Mouse (Mus musculus) lung, embryonic 16.5 days (tissue): ENCODE measurements around the gene Usp40. TPM values are rescaled to one million over a fixed set of nuclear protein-coding genes. Genes with fewer than 3 reads are reported as not detected.

ENCODE experiments used
- ATAC-seq: fragments of 200-750 bp; cut with Nextera tagmentation; 2 replicates; pipeline ENCODE4 v1.8.0; 2017; ENCODE audit warnings: low read depth, mild to moderate bottlenecking, moderate library complexity
- H3K27ac ChIP-seq: fragments of 300-500 bp; sonication (generic); 2 replicates; pipeline ENCODE4 v1.5.1; 2014; ENCODE audit warnings: mild to moderate bottlenecking, control low read depth, low read length
- H3K27me3 ChIP-seq: fragments of 300-500 bp; sonication (generic); 2 replicates; pipeline ENCODE4 v1.6.1; 2014; ENCODE audit warnings: low read depth, low read length, mixed read lengths; ENCODE audit not compliant: control insufficient read depth, insufficient read depth
- H3K36me3 ChIP-seq: fragments of 300-500 bp; sonication (generic); 2 replicates; pipeline ENCODE4 v1.6.1; 2014; ENCODE audit warnings: low read length; ENCODE audit not compliant: control insufficient read depth, insufficient read depth
- H3K4me1 ChIP-seq: fragments of 300-500 bp; sonication (generic); replicated peaks from 2 replicates; pipeline ENCODE4 v1.6.1; 2014; ENCODE audit warnings: low read length, mixed read lengths; ENCODE audit not compliant: control insufficient read depth, insufficient read depth
- H3K4me2 ChIP-seq: fragments of 300-500 bp; sonication (generic); 2 replicates; pipeline ENCODE4 v1.6.1; 2014; ENCODE audit warnings: low read depth, low read length, control low read depth
- H3K4me3 ChIP-seq: fragments of 300-500 bp; sonication (generic); 2 replicates; pipeline ENCODE4 v1.5.1; 2014; ENCODE audit warnings: mild to moderate bottlenecking, low read length, control low read depth
- H3K9ac ChIP-seq: fragments of 300-500 bp; sonication (generic); 2 replicates; pipeline ENCODE4 v1.6.1; 2014; ENCODE audit warnings: low read length, control low read depth
- H3K9me3 ChIP-seq: fragments of 300-500 bp; sonication (generic); 2 replicates; pipeline ENCODE4 v1.6.1; 2016; ENCODE audit warnings: low read length; ENCODE audit not compliant: control insufficient read depth
- WGBS: fragments of 180-500 bp; shearing (Covaris S2); extraction: QIAGEN DNeasy Blood & Tissue Kit; methylation state at CpG from one replicate; pipeline ENCODE4 v1.1.7; 2014; 5-methylcytosine and 5-hydroxymethylcytosine counted together
- polyA plus RNA-seq: library from polyadenylated mRNA; unstranded; fragments of >200 nt; fragmentation: Nextera tagmentation; extraction: Ambion mirVana; gene quantifications from 2 replicates; pipeline ENCODE4 v1.2.1, GENCODE M21; 2015

Usp40 gene
- polyA plus RNA-seq, 1 experiment from 2014 or later: 35.4 TPM

- Histone ChIP-seq H3K4me3 (no peak overlapping the region), H3K9ac (no peak overlapping the region), H3K9me3 (no peaks in the 10 kb centered on the region), H3K27me3 (no peaks in the 10 kb centered on the region), H3K27ac (no peak overlapping the region), H3K4me2 (no peak overlapping the region), H3K4me1 (no peaks in the 10 kb centered on the region), H3K36me3 (peaks cover 26% of the 10 kb centered on the region)
- 80% methylated on average over 9 of the region's 9 CpGs for WGBS
- no peak for ATAC-seq
Observed at GRCm38 (mm10) chr1:87935095-87935494, 73.3 kb downstream of the Usp40 start.

GRCm38 (mm10) chr1:87933051-87933450, 75.3 kb downstream of the Usp40 start:
- Histone ChIP-seq H3K9me3 (no peaks in the 10 kb centered on the region), H3K4me2 (no peak overlapping the region), H3K4me3 (no peak overlapping the region), H3K36me3 (peaks cover 21% of the 10 kb centered on the region), H3K27me3 (no peaks in the 10 kb centered on the region), H3K27ac (no peak overlapping the region), H3K4me1 (no peaks in the 10 kb centered on the region), H3K9ac (no peak overlapping the region)
- WGBS: 72% methylated on average over 5 of the region's 5 CpGs
- ATAC-seq: no peak

- H3K27me3 ChIP-seq: no peaks in the 10 kb centered on the region
- H3K27ac ChIP-seq: no peak overlapping the region
- H3K4me2 ChIP-seq: no peak overlapping the region
- H3K9ac ChIP-seq: no peak overlapping the region
- ATAC-seq: no peak
- WGBS: 66% methylated on average over 5 of the region's 5 CpGs
- no peak overlapping the region for H3K4me3 ChIP-seq
- no peaks in the 10 kb centered on the region for H3K4me1 ChIP-seq
- peaks cover 28% of the 10 kb centered on the region for H3K36me3 ChIP-seq
- no peaks in the 10 kb centered on the region for H3K9me3 ChIP-seq
Observed at GRCm38 (mm10) chr1:87929730-87930129, 78.6 kb downstream of the Usp40 start.

GRCm38 (mm10) chr1:87924888-87925287, 83.5 kb downstream of the Usp40 start:
- H3K36me3 ChIP-seq: peaks cover 26% of the 10 kb centered on the region
- ATAC-seq: no peak
- WGBS: 86% methylated on average over 4 of the region's 4 CpGs

GRCm38 (mm10) chr1:87922666-87923065, 85.7 kb downstream of the Usp40 start:
- Histone ChIP-seq H3K4me2 (no peak overlapping the region), H3K9ac (no peak overlapping the region), H3K36me3 (peaks cover 26% of the 10 kb centered on the region), H3K4me1 (no peaks in the 10 kb centered on the region), H3K4me3 (no peak overlapping the region), H3K27me3 (no peaks in the 10 kb centered on the region), H3K27ac (no peak overlapping the region), H3K9me3 (no peaks in the 10 kb centered on the region)
- peak; percentile 59; the same call in 1 of the 2 replicates for ATAC-seq
- 45% methylated on average over 1 of the region's 1 CpGs for WGBS

More at GRCm38 (mm10) chr1:87924888-87925287, 83.5 kb downstream of the Usp40 start:
- no peak overlapping the region for H3K9ac ChIP-seq
- no peak overlapping the region for H3K27ac ChIP-seq
- no peaks in the 10 kb centered on the region for H3K9me3 ChIP-seq
- no peaks in the 10 kb centered on the region for H3K27me3 ChIP-seq
- no peak overlapping the region for H3K4me2 ChIP-seq
- H3K4me3 ChIP-seq: no peak overlapping the region
- no peaks in the 10 kb centered on the region for H3K4me1 ChIP-seq

- ATAC-seq: no peak
- H3K27ac ChIP-seq: no peak overlapping the region
- no peaks in the 10 kb centered on the region for H3K9me3 ChIP-seq
- no peaks in the 10 kb centered on the region for H3K4me1 ChIP-seq
- 55% methylated on average over 3 of the region's 3 CpGs for WGBS
- H3K4me3 ChIP-seq: no peak overlapping the region
- peaks cover 21% of the 10 kb centered on the region for H3K36me3 ChIP-seq
- no peak overlapping the region for H3K9ac ChIP-seq
- H3K4me2 ChIP-seq: no peak overlapping the region
- no peaks in the 10 kb centered on the region for H3K27me3 ChIP-seq
Observed at GRCm38 (mm10) chr1:87920056-87920614, 88.2 kb downstream of the Usp40 start.

- Histone ChIP-seq H3K4me1 (0 out of 2 replicates have a peak, but pooled peaks cover 4% of the 10 kb centered on the region), H3K36me3 (peaks cover 10% of the 10 kb centered on the region; the same call in 1 of the 2 replicates)
- 88% methylated on average over 2 of the region's 2 CpGs for WGBS
Observed at GRCm38 (mm10) chr1:87918061-87918460, 90.3 kb downstream of the Usp40 start.

GRCm38 (mm10) chr1:87917361-87917760, 91.0 kb downstream of the Usp40 start:
- peaks cover 10% of the 10 kb centered on the region; the same call in 1 of the 2 replicates for H3K36me3 ChIP-seq
- no peaks in the 10 kb centered on the region for H3K27me3 ChIP-seq
- H3K27ac ChIP-seq: no peak overlapping the region
- 95% methylated on average over 3 of the region's 3 CpGs for WGBS
- no peak overlapping the region for H3K9ac ChIP-seq
- H3K9me3 ChIP-seq: no peaks in the 10 kb centered on the region
- ATAC-seq: no peak
- H3K4me3 ChIP-seq: no peak overlapping the region
- no peak overlapping the region for H3K4me2 ChIP-seq
- H3K4me1 ChIP-seq: 0 out of 2 replicates have a peak, but pooled peaks cover 5% of the 10 kb centered on the region

More at GRCm38 (mm10) chr1:87918061-87918460, 90.3 kb downstream of the Usp40 start:
- H3K4me2 ChIP-seq: no peak overlapping the region
- no peaks in the 10 kb centered on the region for H3K9me3 ChIP-seq
- H3K9ac ChIP-seq: no peak overlapping the region
- ATAC-seq: no peak
- no peak overlapping the region for H3K27ac ChIP-seq
- no peak overlapping the region for H3K4me3 ChIP-seq
- no peaks in the 10 kb centered on the region for H3K27me3 ChIP-seq

GRCm38 (mm10) chr1:87913356-87913755, 95.0 kb downstream of the Usp40 start:
- no peaks in the 10 kb centered on the region for H3K9me3 ChIP-seq
- no peaks in the 10 kb centered on the region for H3K27me3 ChIP-seq
- no peak overlapping the region for H3K4me2 ChIP-seq
- no peak overlapping the region for H3K4me3 ChIP-seq
- no peak overlapping the region; the same call in 1 of the 2 replicates for H3K27ac ChIP-seq
- H3K9ac ChIP-seq: no peak overlapping the region
- H3K36me3 ChIP-seq: peaks cover 10% of the 10 kb centered on the region; the same call in 1 of the 2 replicates
- no peak for ATAC-seq
- H3K4me1 ChIP-seq: peaks cover 8% of the 10 kb centered on the region; the same call in 1 of the 2 replicates
